Mouse (Mus musculus) heart, embryonic 13.5 days (tissue): ENCODE measurements at regions not wholly inside any gene's neighbourhood (a gene's known extent, or its start where the extent isn't known, plus 50 kb on each side); places are given as distances from the start of the nearest gene placed in this dataset.
A peak's percentile ranks its signal among the peaks of the same experiment; 100 is the strongest.

Experiments used
- ATAC-seq: fragments of 200-750 bp; cut with Nextera tagmentation; 2 replicates; pipeline ENCODE4 v1.8.0; 2017; ENCODE audit warnings: moderate TSS enrichment; ENCODE audit not compliant: insufficient number of reproducible peaks, low FRiP score, low TSS enrichment; ENCODE audit errors: extremely low read depth
- H3K27ac ChIP-seq: fragments of 300-500 bp; sonication (generic); replicated peaks from 2 replicates; pipeline ENCODE4 v1.5.1; 2015; ENCODE audit warnings: moderate library complexity, mild to moderate bottlenecking, inconsistent platforms
- H3K27me3 ChIP-seq: fragments of 300-500 bp; sonication (generic); replicated peaks from 2 replicates; pipeline ENCODE4 v1.6.1; 2015; ENCODE audit warnings: mild to moderate bottlenecking, inconsistent platforms
- H3K36me3 ChIP-seq: fragments of 300-500 bp; sonication (generic); 2 replicates; pipeline ENCODE4 v1.6.1; 2015; ENCODE audit warnings: mild to moderate bottlenecking, inconsistent platforms
- H3K4me1 ChIP-seq: fragments of 300-500 bp; sonication (generic); 2 replicates; pipeline ENCODE4 v1.6.1; 2015; ENCODE audit warnings: inconsistent platforms
- H3K4me2 ChIP-seq: fragments of 300-500 bp; sonication (generic); 2 replicates; pipeline ENCODE4 v1.6.1; 2015; ENCODE audit warnings: inconsistent platforms, mild to moderate bottlenecking, moderate library complexity
- H3K4me3 ChIP-seq: fragments of 300-500 bp; sonication (generic); 2 replicates; pipeline ENCODE4 v1.5.1; 2015; ENCODE audit warnings: moderate library complexity, mild to moderate bottlenecking, inconsistent platforms
- H3K9ac ChIP-seq: fragments of 300-500 bp; sonication (generic); 2 replicates; pipeline ENCODE4 v1.6.1; 2015; ENCODE audit warnings: inconsistent platforms, mild to moderate bottlenecking, moderate library complexity
- H3K9me3 ChIP-seq: fragments of 300-500 bp; sonication (generic); 2 replicates; pipeline ENCODE4 v1.6.1; 2016; ENCODE audit warnings: inconsistent platforms
- WGBS: fragments of 180-500 bp; shearing (Covaris S2); methylation state at CpG from one replicate; pipeline ENCODE4 v1.1.7; 2015; ENCODE audit warnings: mixed read lengths; 5-methylcytosine and 5-hydroxymethylcytosine counted together

DNA sequence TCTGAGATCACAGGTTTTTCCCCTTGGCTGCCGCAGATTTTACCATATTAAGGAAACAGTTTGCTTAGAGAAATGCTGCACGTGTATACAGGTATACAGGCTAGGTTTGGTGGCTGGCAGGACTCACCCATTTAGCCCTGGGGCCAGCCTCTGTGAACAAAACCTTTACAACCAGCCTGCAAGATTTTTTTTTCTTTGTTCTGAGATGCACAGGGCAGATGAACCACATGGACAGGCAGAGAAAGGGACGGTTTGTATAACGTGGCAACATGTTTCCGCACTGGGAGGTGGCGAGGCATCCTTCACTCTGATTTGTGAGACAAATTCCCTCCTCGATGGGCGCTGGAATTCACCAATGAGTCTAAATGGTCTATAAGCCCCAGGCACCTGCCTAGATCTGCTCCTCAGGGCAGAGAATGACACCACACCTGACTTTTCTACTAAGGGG is 66.1 kb upstream of the Lyplal1 start:
- no peak for ATAC-seq
- no peak overlapping the region for H3K4me3 ChIP-seq
- no peaks in the 10 kb centered on the region for H3K27me3 ChIP-seq
- 0 out of 2 replicates have a peak overlapping the region, but pooled peaks have one; percentile 44 for H3K9ac ChIP-seq
- peak overlapping the region; percentile 22; the same call in 1 of the 2 replicates for H3K27ac ChIP-seq
- no peaks in the 10 kb centered on the region for H3K9me3 ChIP-seq
- 79% methylated on average over 8 of the region's 8 CpGs for WGBS
- peak overlapping the region; percentile 56 for H3K4me2 ChIP-seq
- peaks cover 21% of the 10 kb centered on the region for H3K4me1 ChIP-seq
- H3K36me3 ChIP-seq = no peaks in the 10 kb centered on the region

DNA sequence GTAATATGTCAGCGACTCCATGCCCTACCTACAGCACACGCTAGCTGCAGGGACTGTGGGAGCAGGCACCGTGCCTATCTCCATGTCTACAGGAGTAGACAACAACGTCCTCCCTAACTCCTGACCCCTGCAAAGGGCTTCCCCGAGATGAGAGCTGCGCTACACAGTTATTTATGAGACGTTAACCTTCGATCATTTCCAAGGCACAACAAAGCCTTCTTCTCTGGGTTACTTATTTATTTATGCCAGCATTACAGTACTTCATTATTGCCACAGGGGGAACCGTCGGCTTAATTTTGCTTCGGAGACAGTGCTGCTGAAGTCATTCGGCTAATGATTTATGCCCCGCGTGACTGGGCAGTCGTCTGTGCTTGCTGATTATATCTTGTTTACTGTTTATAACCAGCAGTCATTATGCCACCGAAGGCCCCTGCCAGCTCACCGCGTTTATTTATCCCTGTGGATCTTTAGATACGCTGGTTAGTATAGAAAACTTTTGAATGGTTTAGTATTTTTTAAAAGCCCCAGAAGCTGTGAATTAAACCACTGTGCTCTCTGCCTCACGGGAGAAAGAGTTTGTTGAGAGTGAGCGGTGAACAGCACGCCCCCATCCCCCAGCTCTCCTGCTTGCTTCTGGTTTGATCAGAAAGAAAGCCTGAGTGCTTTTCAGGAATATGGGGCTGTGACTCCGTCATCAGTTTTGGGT is 65.5 kb upstream of the Lyplal1 start:
- Histone ChIP-seq H3K27me3 (no peaks in the 10 kb centered on the region), H3K27ac (peak overlapping the region; percentile 22; the same call in 1 of the 2 replicates), H3K36me3 (no peaks in the 10 kb centered on the region), H3K9ac (peak overlapping the region; percentile 44), H3K4me3 (peak overlapping the region; percentile 14; the same call in 1 of the 2 replicates), H3K4me2 (peak overlapping the region; percentile 56), H3K4me1 (peaks cover 21% of the 10 kb centered on the region), H3K9me3 (no peaks in the 10 kb centered on the region)
- 45% methylated on average over 23 of the region's 23 CpGs for WGBS
- ATAC-seq = no peak

DNA sequence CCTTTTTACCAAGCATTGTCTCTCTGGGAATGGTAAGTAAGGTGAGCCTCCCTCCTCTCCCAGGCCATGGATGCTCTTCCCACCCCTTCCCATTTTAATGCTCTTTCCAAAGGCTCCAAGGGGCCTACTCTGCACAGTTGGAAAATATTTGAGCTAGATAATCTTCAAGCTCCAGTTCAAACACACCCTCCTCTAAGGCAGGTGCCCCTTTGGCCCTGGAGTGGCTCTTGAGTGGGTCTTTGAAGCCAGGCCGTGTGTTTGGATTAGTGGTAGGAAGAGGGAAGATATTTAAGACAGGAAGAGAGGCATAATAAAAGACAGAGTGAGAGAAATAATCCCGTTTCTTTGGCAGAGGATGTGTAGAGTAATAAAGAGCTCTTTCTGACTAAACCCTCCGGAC is 59.9 kb upstream of the Lyplal1 start:
- Histone ChIP-seq H3K36me3 (no peaks in the 10 kb centered on the region), H3K27ac (no peak overlapping the region), H3K4me1 (peaks cover 2% of the 10 kb centered on the region; the same call in 1 of the 2 replicates), H3K9me3 (no peaks in the 10 kb centered on the region; the same call in 1 of the 2 replicates), H3K27me3 (no peaks in the 10 kb centered on the region), H3K9ac (no peak overlapping the region), H3K4me3 (no peak overlapping the region), H3K4me2 (no peak overlapping the region)
- 47% methylated on average over 3 of the region's 3 CpGs for WGBS
- ATAC-seq = no peak

DNA sequence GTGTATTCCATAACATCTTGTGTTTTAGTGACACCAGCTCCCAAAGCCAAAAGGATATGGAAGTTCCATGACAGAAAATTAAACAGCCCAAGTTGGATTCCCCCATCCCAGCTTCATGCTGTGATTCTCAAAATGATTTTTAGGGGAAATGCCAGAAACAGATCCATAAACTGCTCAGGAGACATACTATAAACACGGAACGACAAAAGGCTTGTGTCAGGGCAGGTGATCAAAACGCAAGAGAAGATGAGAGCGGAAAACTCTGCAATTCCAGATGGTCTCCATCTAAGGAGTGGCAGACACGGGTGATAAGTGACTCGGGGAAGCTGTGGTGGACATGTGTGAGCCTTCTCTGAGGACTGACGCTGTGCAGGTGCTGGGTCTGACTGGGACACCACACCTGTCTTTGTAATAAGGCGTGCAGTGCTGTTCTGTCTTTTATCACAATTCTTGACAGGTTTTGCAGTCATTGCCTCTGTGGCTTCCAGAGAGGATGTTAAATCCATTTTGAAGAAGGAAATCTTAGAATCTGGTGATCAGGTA is 56.4 kb upstream of the Lyplal1 start:
- Histone ChIP-seq H3K27ac (no peak overlapping the region), H3K4me2 (no peak overlapping the region), H3K4me1 (peaks cover 2% of the 10 kb centered on the region; the same call in 1 of the 2 replicates), H3K4me3 (no peak overlapping the region), H3K27me3 (no peaks in the 10 kb centered on the region), H3K36me3 (no peaks in the 10 kb centered on the region), H3K9ac (no peak overlapping the region), H3K9me3 (no peaks in the 10 kb centered on the region; the same call in 1 of the 2 replicates)
- WGBS = 43% methylated on average over 8 of the region's 8 CpGs
- ATAC-seq = no peak

GRCm38 (mm10) chr1:186171691-186172090 is 54.6 kb upstream of the Lyplal1 start:
- no peaks in the 10 kb centered on the region for H3K27me3 ChIP-seq
- no peak overlapping the region for H3K9ac ChIP-seq
- ATAC-seq = no peak
- whole genome bisulfite sequencing = 79% methylated on average over 6 of the region's 6 CpGs
- H3K9me3 ChIP-seq = no peaks in the 10 kb centered on the region; the same call in 1 of the 2 replicates
- H3K36me3 ChIP-seq = no peaks in the 10 kb centered on the region
- peaks cover 2% of the 10 kb centered on the region; the same call in 1 of the 2 replicates for H3K4me1 ChIP-seq
- no peak overlapping the region for H3K4me2 ChIP-seq
- no peak overlapping the region for H3K27ac ChIP-seq
- H3K4me3 ChIP-seq = no peak overlapping the region
